Mouse (Mus musculus): ENCODE measurements around the gene Fermt3. TPM values are rescaled to one million over a fixed set of nuclear protein-coding genes. Genes with fewer than 3 reads are reported as not detected.
A peak's percentile ranks its signal among the peaks of the same experiment; 100 is the strongest.

Gene Fermt3
- polyA plus RNA-seq, 1 experiment from 2014 or later: 4.9 TPM

DNA sequence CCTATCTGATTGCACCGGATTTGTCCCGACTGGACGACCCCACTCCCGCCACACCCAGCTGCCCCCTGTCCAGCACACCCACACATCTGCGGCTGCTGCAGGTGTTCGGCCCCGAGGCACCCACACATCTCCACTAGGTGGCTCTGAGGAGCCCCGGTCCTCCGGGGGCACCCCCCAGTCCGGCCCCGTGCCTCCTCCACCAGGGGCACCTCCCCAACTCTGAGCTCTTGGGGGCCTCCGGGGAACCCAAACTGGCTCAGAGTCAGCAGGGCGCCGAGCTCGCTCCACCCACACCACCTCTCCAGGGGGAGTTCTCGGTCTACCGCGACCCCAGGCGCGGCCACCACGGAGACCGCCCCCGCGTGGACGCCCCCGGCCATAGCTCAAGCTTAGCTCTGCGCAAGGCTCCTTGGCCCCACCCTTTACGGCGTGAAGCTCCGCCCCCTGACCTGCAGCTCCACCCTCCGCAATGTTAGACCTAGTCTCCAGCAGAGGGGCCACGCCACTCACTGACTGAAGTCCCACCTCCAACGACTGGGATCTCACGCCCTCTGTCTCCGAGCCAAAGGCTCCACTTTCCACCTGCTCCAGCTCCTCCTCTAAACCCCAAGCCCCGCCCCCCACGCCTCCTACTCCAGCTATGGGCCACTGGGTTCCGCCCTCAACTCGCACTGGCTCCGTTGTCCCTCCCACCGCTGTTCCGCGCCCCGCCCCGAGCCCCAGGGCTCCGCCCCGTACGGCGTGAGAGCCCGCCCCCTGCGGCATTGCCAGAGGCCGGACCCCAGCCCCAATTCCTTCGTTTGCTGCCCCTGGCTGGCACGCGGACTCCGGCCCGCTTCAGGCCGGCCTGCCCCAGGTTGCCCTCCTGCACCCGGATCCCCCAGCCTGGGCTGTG, 39.5 kb downstream of the Fermt3 start:
- 1% methylated on average over 57 of the region's 59 CpGs for WGBS
- H3K36me3 ChIP-seq (ENCODE audit: control insufficient read depth, insufficient read depth, low read length): peaks cover 37% of the 10 kb centered on the region
- H3K9ac ChIP-seq (ENCODE audit: low read depth, low read length): peak overlapping the region; percentile 86

DNA sequence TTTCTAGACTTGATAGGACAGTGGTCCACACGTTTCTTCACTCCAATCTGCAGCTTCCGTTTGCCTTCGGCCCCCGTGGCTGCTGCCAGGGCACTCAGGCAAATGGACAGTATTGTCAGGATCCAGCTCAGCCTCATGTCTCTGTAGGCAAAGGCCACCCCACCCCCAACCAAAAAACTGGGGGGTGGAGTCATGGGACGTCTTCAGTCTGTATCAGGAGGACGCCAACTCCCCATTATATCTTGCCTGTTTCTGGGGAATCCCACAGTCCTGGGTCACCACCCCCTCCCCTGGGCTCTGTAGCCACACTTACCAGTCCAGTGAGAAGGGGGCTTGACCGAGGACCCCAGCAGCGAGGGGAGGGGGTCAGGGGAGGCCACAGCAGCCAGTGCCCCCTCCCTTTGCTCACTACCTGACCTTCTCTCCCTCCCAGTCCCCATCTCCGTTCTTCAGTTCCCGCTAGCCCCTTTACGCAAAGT, 40.2 kb downstream of the Fermt3 start:
- Histone ChIP-seq H3K9ac (ENCODE audit: low read depth, low read length) (peak overlapping the region; percentile 66), H3K9me3 (ENCODE audit: control insufficient read depth, low read length) (no peaks in the 10 kb centered on the region), H3K4me2 (replicated peaks; ENCODE audit: low read depth, low read length) (peak overlapping the region; percentile 77), H3K4me3 (ENCODE audit: low read length) (peak overlapping the region; percentile 69), H3K4me1 (ENCODE audit: control insufficient read depth, insufficient read depth, low read length) (peaks cover 34% of the 10 kb centered on the region), H3K36me3 (ENCODE audit: control insufficient read depth, insufficient read depth, low read length) (peaks cover 34% of the 10 kb centered on the region), H3K27ac (ENCODE audit: low read depth, low read length) (peak overlapping the region; percentile 74; the same call in 1 of the 2 replicates), H3K27me3 (ENCODE audit: control insufficient read depth, insufficient read depth, low read length) (no peaks in the 10 kb centered on the region)
- WGBS: 9% methylated on average over 11 of the region's 11 CpGs
- peak; percentile 0; the same call in 1 of the 2 replicates for ATAC-seq (ENCODE audit: low FRiP score, low TSS enrichment)

More for the DNA sequence above, 39.5 kb downstream of the Fermt3 start:
- H3K9me3 ChIP-seq (ENCODE audit: control insufficient read depth, low read length): no peaks in the 10 kb centered on the region
- no peaks in the 10 kb centered on the region for H3K27me3 ChIP-seq (ENCODE audit: control insufficient read depth, insufficient read depth, low read length)
- peak overlapping the region; percentile 69 for H3K4me3 ChIP-seq (ENCODE audit: low read length)
- H3K27ac ChIP-seq (ENCODE audit: low read depth, low read length): peak overlapping the region; percentile 93
- H3K4me2 ChIP-seq (replicated peaks; ENCODE audit: low read depth, low read length): peak overlapping the region; percentile 81
- peak; percentile 90 for ATAC-seq (ENCODE audit: low FRiP score, low TSS enrichment)
- peaks cover 34% of the 10 kb centered on the region for H3K4me1 ChIP-seq (ENCODE audit: control insufficient read depth, insufficient read depth, low read length)

DNA sequence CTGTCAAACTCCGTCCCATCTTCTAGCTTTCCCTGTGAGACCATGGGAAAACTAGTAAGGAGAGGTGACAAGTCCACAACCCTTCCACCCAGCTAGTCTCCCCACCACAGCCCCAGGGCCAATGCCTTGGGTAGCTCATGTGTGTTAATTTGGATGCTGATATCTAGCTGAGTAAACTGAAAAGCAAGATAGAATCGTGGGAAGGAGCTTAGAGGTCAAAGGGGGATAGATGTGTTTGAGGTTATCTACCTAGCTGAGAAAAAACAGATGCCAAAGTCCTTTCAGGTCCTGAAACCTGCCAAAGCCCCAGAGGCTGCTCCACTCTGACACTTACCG, 40.7 kb downstream of the Fermt3 start:
- no peaks in the 10 kb centered on the region for H3K27me3 ChIP-seq (ENCODE audit: control insufficient read depth, insufficient read depth, low read length)
- WGBS: 47% methylated on average over 3 of the region's 3 CpGs
- no peak overlapping the region; the same call in 1 of the 2 replicates for H3K27ac ChIP-seq (ENCODE audit: low read depth, low read length)
- peak overlapping the region; percentile 69 for H3K4me3 ChIP-seq (ENCODE audit: low read length)
- peak overlapping the region; percentile 66; the same call in 1 of the 2 replicates for H3K9ac ChIP-seq (ENCODE audit: low read depth, low read length)
- H3K36me3 ChIP-seq (ENCODE audit: control insufficient read depth, insufficient read depth, low read length): peaks cover 30% of the 10 kb centered on the region
- no peaks in the 10 kb centered on the region for H3K9me3 ChIP-seq (ENCODE audit: control insufficient read depth, low read length)
- H3K4me1 ChIP-seq (ENCODE audit: control insufficient read depth, insufficient read depth, low read length): peaks cover 34% of the 10 kb centered on the region
- no peak for ATAC-seq (ENCODE audit: low FRiP score, low TSS enrichment)
- peak overlapping the region; percentile 77 for H3K4me2 ChIP-seq (replicated peaks; ENCODE audit: low read depth, low read length)

DNA sequence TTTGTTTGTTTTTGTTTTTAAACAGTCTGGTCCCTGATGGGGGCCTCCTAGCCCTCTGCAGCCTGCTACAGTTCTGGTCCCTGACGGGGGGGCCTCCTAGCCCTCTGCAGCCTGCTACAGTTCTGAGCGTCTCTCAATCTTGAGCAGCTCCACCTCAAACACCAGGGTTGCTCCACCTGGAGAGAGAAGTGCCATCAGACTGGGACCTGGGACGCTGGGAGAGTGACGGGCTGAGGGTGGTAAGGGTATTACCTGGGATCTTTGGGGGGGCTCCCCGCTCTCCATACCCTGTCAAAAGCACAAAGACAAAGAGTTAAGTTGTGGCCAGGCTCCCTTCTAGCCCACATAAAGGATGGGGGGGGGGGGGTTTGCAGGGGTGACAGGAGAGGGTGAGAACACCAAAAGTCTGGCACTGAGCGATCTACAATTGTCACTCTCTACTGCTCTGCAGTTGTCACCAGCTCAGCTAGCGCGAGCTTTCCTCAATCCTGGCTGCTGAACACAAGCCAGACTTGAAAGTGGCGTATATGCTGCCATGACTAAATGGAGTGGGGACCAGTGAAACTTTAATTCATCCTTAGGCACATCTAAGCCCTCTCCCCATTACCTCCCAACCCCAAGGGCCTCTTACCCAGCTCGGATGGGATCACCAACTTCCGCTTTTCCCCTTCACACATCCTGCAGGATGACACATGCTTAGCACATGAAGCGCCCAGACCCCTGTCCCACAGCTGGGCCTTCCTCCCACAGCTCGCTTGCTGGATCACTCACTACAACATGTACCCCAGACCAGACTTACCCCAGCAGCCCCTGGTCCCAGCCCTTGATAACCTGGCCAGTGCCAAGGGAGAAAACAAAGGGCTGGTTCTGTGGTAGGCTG, 41.3 kb downstream of the Fermt3 start:
- 81% methylated on average over 13 of the region's 13 CpGs for WGBS
- H3K4me3 ChIP-seq (ENCODE audit: low read length): peak overlapping the region; percentile 69; the same call in 1 of the 2 replicates
- H3K27me3 ChIP-seq (ENCODE audit: control insufficient read depth, insufficient read depth, low read length): no peaks in the 10 kb centered on the region
- peaks cover 27% of the 10 kb centered on the region for H3K36me3 ChIP-seq (ENCODE audit: control insufficient read depth, insufficient read depth, low read length)
- H3K9ac ChIP-seq (ENCODE audit: low read depth, low read length): peak overlapping the region; percentile 66; the same call in 1 of the 2 replicates
- H3K9me3 ChIP-seq (ENCODE audit: control insufficient read depth, low read length): no peaks in the 10 kb centered on the region
- H3K4me1 ChIP-seq (ENCODE audit: control insufficient read depth, insufficient read depth, low read length): peaks cover 34% of the 10 kb centered on the region
- no peak for ATAC-seq (ENCODE audit: low FRiP score, low TSS enrichment)
- H3K27ac ChIP-seq (ENCODE audit: low read depth, low read length): no peak overlapping the region
- H3K4me2 ChIP-seq (replicated peaks; ENCODE audit: low read depth, low read length): peak overlapping the region; percentile 77; the same call in 1 of the 2 replicates

DNA sequence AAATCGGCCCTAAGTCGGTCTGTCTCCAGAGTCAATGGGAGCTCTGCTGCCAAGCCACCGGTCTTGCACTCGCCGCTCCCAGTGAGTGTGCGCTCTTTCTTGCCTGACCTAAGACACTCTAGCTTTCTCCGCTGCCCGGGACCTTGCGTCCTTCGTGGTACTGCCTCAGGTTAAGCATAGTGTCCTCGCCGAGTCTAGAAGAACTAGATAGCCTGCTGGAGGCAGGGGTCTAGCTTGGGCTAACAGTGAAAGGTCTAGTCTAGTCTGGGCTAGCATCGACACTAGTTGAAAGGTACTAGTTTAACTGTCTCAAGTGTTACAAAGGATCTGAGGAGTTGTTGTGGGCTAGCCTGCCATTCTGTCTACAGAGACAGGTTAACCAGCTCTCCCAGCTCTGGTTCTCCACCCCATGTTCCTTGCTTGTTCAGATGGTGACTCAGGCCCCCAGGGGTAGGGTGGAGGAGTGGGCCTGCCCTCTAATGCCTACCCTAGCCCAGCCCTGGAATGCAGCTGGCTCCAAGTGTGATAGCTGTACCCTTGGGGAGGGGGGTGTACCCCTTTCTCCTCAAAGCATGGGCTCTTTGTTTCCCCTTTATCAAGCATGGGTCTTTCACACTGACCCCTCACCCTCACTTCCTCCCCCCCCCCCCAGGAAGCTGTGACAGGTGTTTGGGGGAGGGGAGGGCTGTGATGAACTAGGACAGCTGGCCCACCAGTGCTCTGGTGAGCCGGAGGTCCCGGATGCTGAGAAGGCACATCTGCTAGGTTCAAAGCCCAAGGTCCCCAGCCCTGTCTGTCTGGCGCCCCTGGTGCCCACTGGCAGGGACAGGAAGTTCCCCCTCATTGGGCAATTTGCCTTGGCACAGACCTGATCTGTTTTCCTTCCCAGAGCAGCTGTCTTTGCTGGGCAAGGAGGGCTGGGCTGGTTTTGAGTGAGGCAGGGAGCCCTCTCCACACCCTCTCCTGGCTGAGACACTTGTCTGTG, 43.4 kb downstream of the Fermt3 start, which contains the start of gene Plcb3:
TSS of gene Plcb3 (minus strand) at position 934 of the 985 bp plus-strand sequence.
- peak within 1 kb of the TSS; percentile 91 for H3K27ac ChIP-seq (ENCODE audit: low read depth, low read length)
- peak within 1 kb of the TSS; percentile 87 for H3K9ac ChIP-seq (ENCODE audit: low read depth, low read length)
- peaks cover 42% of the 10 kb centered on the region for H3K4me1 ChIP-seq (ENCODE audit: control insufficient read depth, insufficient read depth, low read length)
- ATAC-seq (ENCODE audit: low FRiP score, low TSS enrichment): no peak
- peak within 1 kb of the TSS; percentile 82 for H3K4me3 ChIP-seq (ENCODE audit: low read length)
- under 1% methylated on average over 16 of the region's 16 CpGs for WGBS
- H3K27me3 ChIP-seq (ENCODE audit: control insufficient read depth, insufficient read depth, low read length): no peaks in the 10 kb centered on the region
- H3K4me2 ChIP-seq (replicated peaks; ENCODE audit: low read depth, low read length): peak within 1 kb of the TSS; percentile 91
- no peaks in the 10 kb centered on the region for H3K9me3 ChIP-seq (ENCODE audit: control insufficient read depth, low read length)
- peaks cover 20% of the 10 kb centered on the region for H3K36me3 ChIP-seq (ENCODE audit: control insufficient read depth, insufficient read depth, low read length)

DNA sequence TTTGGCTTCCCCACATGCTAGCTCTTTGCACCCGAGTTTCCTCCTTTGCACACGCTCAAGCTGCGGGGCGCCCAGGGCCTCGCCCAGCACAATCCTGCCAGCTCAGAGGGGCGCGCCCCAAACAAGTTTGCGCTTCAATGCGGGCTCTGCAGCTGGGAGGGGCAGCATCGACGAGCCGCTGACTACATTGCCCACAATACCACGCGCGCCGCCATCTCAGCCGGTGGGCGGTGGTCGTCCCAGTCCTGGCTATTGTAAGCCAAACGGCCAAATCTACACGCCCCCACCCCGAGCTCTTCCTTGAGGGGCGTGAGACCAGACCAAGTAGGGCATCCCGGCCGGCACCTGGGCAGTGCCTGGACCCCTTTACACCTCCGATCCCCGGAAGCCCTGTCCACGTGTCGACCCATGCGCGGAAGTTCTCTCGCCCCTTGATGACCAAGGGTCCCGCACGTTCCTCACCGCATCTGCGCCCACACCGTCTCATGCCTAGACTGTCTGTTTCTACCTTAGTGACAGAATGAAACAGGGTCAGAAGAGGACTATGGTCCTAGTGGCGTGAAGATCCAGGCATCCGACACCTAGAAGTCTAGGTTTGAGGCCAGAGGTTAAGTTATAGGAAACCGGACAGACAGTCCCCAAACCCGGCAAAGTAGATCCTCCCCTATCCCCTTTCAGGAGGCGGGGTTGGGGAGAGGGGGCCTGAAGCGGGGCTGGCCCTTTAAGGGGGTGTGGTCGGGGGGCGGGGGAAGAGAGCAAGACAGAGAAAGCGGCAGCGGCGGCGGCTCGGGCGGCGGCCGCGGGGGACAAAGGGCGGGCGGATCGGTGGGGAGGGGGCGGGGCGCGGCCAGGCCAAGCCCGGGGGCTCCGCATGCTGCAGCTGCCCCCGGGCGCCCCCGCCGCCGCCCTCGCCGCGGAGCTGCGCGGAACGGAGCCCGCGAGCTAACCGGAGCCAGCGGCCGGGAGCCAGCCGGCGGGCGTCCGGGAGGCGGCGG, 44.8 kb downstream of the Fermt3 start, which contains the start of gene Ppp1r14b:
TSS of gene Ppp1r14b (plus strand) at position 758 of the 995 bp plus-strand sequence.
- H3K4me1 ChIP-seq (ENCODE audit: control insufficient read depth, insufficient read depth, low read length): peaks cover 50% of the 10 kb centered on the region
- WGBS: under 1% methylated on average over 67 of the region's 84 CpGs
- peaks cover 20% of the 10 kb centered on the region for H3K36me3 ChIP-seq (ENCODE audit: control insufficient read depth, insufficient read depth, low read length)

DNA sequence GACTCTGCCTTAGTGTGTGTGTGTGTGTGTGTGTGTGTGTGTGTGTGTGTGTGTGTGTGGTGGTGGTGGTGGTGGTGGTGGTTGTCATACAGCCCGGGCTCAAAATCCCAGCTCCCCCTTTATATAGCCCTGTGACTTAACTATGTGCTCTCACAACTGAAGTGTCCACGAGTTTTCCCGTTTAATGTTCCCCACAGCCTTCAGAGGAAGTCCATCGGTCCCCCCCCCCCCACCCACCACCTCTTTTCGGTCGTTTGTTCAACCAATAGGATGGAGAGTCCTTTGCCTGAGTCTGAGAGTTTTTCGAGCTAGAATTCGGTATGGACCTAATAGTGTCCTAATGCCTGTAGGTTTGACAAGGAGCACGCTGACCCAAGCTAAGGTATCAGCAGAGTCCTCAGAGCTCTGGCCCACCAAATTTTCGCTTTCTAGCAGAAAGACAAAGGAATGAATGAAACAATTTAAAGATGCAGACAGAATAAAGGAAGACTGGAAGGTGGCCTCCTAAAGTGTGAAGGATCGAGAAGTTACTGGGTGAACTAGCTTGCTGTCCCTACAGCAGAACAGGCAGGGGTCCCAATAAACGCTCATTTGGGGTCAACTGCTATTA, 45.6 kb downstream of the Fermt3 start:
- no peak for ATAC-seq (ENCODE audit: low FRiP score, low TSS enrichment)
- H3K4me3 ChIP-seq (ENCODE audit: low read length): peak overlapping the region; percentile 82
- no peaks in the 10 kb centered on the region for H3K27me3 ChIP-seq (ENCODE audit: control insufficient read depth, insufficient read depth, low read length)
- no peaks in the 10 kb centered on the region for H3K9me3 ChIP-seq (ENCODE audit: control insufficient read depth, low read length)
- H3K27ac ChIP-seq (ENCODE audit: low read depth, low read length): no peak overlapping the region
- peaks cover 50% of the 10 kb centered on the region for H3K4me1 ChIP-seq (ENCODE audit: control insufficient read depth, insufficient read depth, low read length)
- H3K4me2 ChIP-seq (replicated peaks; ENCODE audit: low read depth, low read length): peak overlapping the region; percentile 91
- 23% methylated on average over 11 of the region's 12 CpGs for WGBS
- peaks cover 20% of the 10 kb centered on the region for H3K36me3 ChIP-seq (ENCODE audit: control insufficient read depth, insufficient read depth, low read length)
- peak overlapping the region; percentile 87; the same call in 1 of the 2 replicates for H3K9ac ChIP-seq (ENCODE audit: low read depth, low read length)

More for the DNA sequence above, 44.8 kb downstream of the Fermt3 start, which contains the start of gene Ppp1r14b:
- peak within 1 kb of the TSS; percentile 87 for H3K9ac ChIP-seq (ENCODE audit: low read depth, low read length)
- H3K4me2 ChIP-seq (replicated peaks; ENCODE audit: low read depth, low read length): peak within 1 kb of the TSS; percentile 91
- H3K4me3 ChIP-seq (ENCODE audit: low read length): peak within 1 kb of the TSS; percentile 82
- peak within 1 kb of the TSS; percentile 91 for H3K27ac ChIP-seq (ENCODE audit: low read depth, low read length)
- H3K9me3 ChIP-seq (ENCODE audit: control insufficient read depth, low read length): no peaks in the 10 kb centered on the region
- H3K27me3 ChIP-seq (ENCODE audit: control insufficient read depth, insufficient read depth, low read length): no peaks in the 10 kb centered on the region
- ATAC-seq (ENCODE audit: low FRiP score, low TSS enrichment): peak; percentile 51

Measured in kidney, embryonic 14.5 days (tissue).